Mouse (Mus musculus) erythroid progenitor cell, adult 5-6 weeks (primary cell): ENCODE results near the gene Kctd17. TPM values are rescaled to one million over a fixed set of nuclear protein-coding genes. Genes with fewer than 3 reads are reported as not detected.

Experiments used
- ATAC-seq: replicated peaks from 2 replicates; pipeline ENCODE4 v1.8.0; 2016; ENCODE audit warnings: moderate number of reproducible peaks, mild to moderate bottlenecking, moderate TSS enrichment, inconsistent platforms; ENCODE audit not compliant: poor library complexity, low FRiP score, severe bottlenecking
- total RNA-seq, 2 experiments: library from RNA; stranded (forward) in 1 of 2; stranded (reverse) in 1 of 2; fragments of 150-400 nt in 1 of 2; fragments of 186-747, 209-891 nt in 1 of 2; gene quantifications; 2 replicates each; pipeline versions ENCODE4 v1.2.3 to v1.2.4; 2015 to 2017; ENCODE audit warnings: low replicate concordance in 2 of 2

Gene Kctd17
- total RNA-seq, 2 experiments from 2014 or later, result 14.7 TPM; not detected in 1

- no peak for ATAC-seq
These were observed 48.5 kb downstream of the Kctd17 start for GRCm38 (mm10) chr15:78476878-78477277.

GRCm38 (mm10) chr15:78478073-78478472 is 49.7 kb downstream of the Kctd17 start:
- ATAC-seq, result no peak

- ATAC-seq, result no peak
These were observed 51.1 kb downstream of the Kctd17 start for GRCm38 (mm10) chr15:78479470-78479869.

GRCm38 (mm10) chr15:78480111-78480510 is 51.7 kb downstream of the Kctd17 start:
- no peak for ATAC-seq

DNA sequence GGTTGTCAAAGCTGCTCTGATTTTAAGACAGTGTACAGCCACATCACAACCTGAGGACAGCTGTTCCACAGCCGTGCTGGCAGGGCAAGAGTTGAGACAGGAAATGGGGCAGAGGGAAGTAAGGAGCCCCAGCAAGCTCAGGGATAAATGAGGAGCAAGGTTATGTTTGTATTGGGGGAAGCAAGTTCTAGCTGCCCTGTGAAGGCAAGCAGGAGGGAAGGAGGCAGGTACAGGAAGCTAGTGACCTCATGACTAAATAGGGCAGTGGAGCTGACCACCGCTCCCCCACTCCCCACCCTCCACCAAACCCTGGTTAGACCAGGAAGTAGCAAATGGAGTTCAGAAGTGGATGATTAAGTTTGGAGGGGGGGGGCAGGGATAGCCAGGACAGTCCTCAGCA is 52.6 kb downstream of the Kctd17 start:
- ATAC-seq, result no peak

GRCm38 (mm10) chr15:78481448-78482000 is 53.2 kb downstream of the Kctd17 start:
- ATAC-seq, result no peak

- ATAC-seq, result no peak
These were observed 54.2 kb downstream of the Kctd17 start for GRCm38 (mm10) chr15:78482518-78482917.

- no peak for ATAC-seq
These were observed 54.9 kb downstream of the Kctd17 start for GRCm38 (mm10) chr15:78483311-78483710.

- no peak for ATAC-seq
These were observed 58.2 kb downstream of the Kctd17 start for GRCm38 (mm10) chr15:78486564-78486963.

GRCm38 (mm10) chr15:78487066-78487465 is 58.7 kb downstream of the Kctd17 start:
- no peak for ATAC-seq

Other genes with a start within 250 kb of the Kctd17 start
- not detected in 2 replicates for gene Pvalb, start 222.2 kb upstream of the Kctd17 start, total RNA-seq (2015; ENCODE audit: low replicate concordance)
- not detected in 2 replicates for gene Pvalb, start 222.2 kb upstream of the Kctd17 start, total RNA-seq (2017; ENCODE audit: low replicate concordance)
- gene Ncf4, start 183.8 kb upstream of the Kctd17 start, total RNA-seq (2015; ENCODE audit: low replicate concordance), result 37.7 and 61.6 TPM in 2 replicates
- 27.7 and 54.2 TPM in 2 replicates for gene Ncf4, start 183.8 kb upstream of the Kctd17 start, total RNA-seq (2017; ENCODE audit: low replicate concordance)
- gene Csf2rb2, start 122.8 kb upstream of the Kctd17 start, total RNA-seq (2015; ENCODE audit: low replicate concordance), result 1.1 and 5.0 TPM in 2 replicates
- 0.13 TPM in 1 of 2 replicates, not detected in the other for gene Csf2rb2, start 122.8 kb upstream of the Kctd17 start, total RNA-seq (2017; ENCODE audit: low replicate concordance)
- gene Csf2rb, start 102.8 kb upstream of the Kctd17 start, total RNA-seq (2015; ENCODE audit: low replicate concordance), result 12.6 and 18.0 TPM in 2 replicates
- 4.9 and 6.8 TPM in 2 replicates for gene Csf2rb, start 102.8 kb upstream of the Kctd17 start, total RNA-seq (2017; ENCODE audit: low replicate concordance)
- gene Tex33, start 32.7 kb upstream of the Kctd17 start, total RNA-seq (2015; ENCODE audit: low replicate concordance), result not detected in 2 replicates
- not detected in 2 replicates for gene Tex33, start 32.7 kb upstream of the Kctd17 start, total RNA-seq (2017; ENCODE audit: low replicate concordance)
- 29.3 and 42.2 TPM in 2 replicates for gene Tst, start 22.7 kb upstream of the Kctd17 start, total RNA-seq (2015; ENCODE audit: low replicate concordance)
- 15.8 and 20.8 TPM in 2 replicates for gene Tst, start 22.7 kb upstream of the Kctd17 start, total RNA-seq (2017; ENCODE audit: low replicate concordance)
- gene Mpst, start 22.1 kb upstream of the Kctd17 start, total RNA-seq (2015; ENCODE audit: low replicate concordance), result 32.8 and 35.2 TPM in 2 replicates
- gene Mpst, start 22.1 kb upstream of the Kctd17 start, total RNA-seq (2017; ENCODE audit: low replicate concordance), result 45.6 and 67.9 TPM in 2 replicates
- not detected in 2 replicates for gene Tmprss6, start 40.1 kb downstream of the Kctd17 start, total RNA-seq (2015; ENCODE audit: low replicate concordance)
- gene Tmprss6, start 40.1 kb downstream of the Kctd17 start, total RNA-seq (2017; ENCODE audit: low replicate concordance), result 0.26 TPM in 1 of 2 replicates, not detected in the other
- gene Il2rb, start 66.7 kb downstream of the Kctd17 start, total RNA-seq (2015; ENCODE audit: low replicate concordance), result 2.9 and 10.5 TPM in 2 replicates
- 2.2 and 3.9 TPM in 2 replicates for gene Il2rb, start 66.7 kb downstream of the Kctd17 start, total RNA-seq (2017; ENCODE audit: low replicate concordance)
- gene C1qtnf6, start 102.9 kb downstream of the Kctd17 start, total RNA-seq (2015; ENCODE audit: low replicate concordance), result 4.3 TPM in 1 of 2 replicates, not detected in the other
- not detected in 2 replicates for gene C1qtnf6, start 102.9 kb downstream of the Kctd17 start, total RNA-seq (2017; ENCODE audit: low replicate concordance)
- not detected in 2 replicates for gene Sstr3, start 116.1 kb downstream of the Kctd17 start, total RNA-seq (2015; ENCODE audit: low replicate concordance)
- not detected in 2 replicates for gene Sstr3, start 116.1 kb downstream of the Kctd17 start, total RNA-seq (2017; ENCODE audit: low replicate concordance)
- 126 and 259 TPM in 2 replicates for gene Rac2, start 144.2 kb downstream of the Kctd17 start, total RNA-seq (2015; ENCODE audit: low replicate concordance)
- gene Rac2, start 144.2 kb downstream of the Kctd17 start, total RNA-seq (2017; ENCODE audit: low replicate concordance), result 61.6 and 79.4 TPM in 2 replicates
- 11.2 and 18.4 TPM in 2 replicates for gene Cyth4, start 168.5 kb downstream of the Kctd17 start, total RNA-seq (2015; ENCODE audit: low replicate concordance)
- gene Cyth4, start 168.5 kb downstream of the Kctd17 start, total RNA-seq (2017; ENCODE audit: low replicate concordance), result 16.3 and 20.8 TPM in 2 replicates